Comparison of ENCODE assay signal across 8 mouse cellular contexts in the genomic region with DNA sequence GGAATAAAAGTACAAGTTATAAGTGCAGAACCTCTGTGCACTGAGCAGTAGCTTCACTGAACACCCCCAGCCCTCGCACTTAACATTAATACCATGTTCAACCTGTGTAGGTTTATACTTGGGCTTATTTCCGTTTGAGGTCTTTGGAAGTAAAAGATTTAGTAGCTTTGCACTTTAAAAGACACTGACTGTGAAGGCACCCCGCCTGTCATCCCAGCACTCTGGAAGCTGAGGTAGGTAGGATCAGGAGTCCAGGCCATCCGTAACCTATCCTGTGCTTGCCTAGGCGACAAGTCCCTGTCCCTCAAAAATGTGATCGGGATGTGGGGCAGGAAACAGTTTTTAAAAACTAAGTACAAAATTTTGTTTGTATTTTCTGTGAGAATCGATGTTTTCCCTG. TPM values are rescaled to one million over a fixed set of nuclear protein-coding genes. Genes with fewer than 3 reads are reported as not detected.
DNase-seq lines count a peak whose midpoint lies in the region; ATAC-seq and TF ChIP-seq lines count a peak whose summit lies in the region.
"Had no signal": no experiment of that assay in that cellular context is flagged by ENCODE, and none has a peak within 500 bp of the region (broad histone marks: within the 10 kb centered on the region; RNA-seq: fewer than 3 reads in every experiment).

No protein-coding gene starts in this region.

- DNase-seq in neural tube, embryonic 11.5 days (ENCODE audit: low spot score), result no peak
- DNase-seq in neural tube, embryonic 10.5 days (ENCODE audit: extremely low spot score, low spot score), result no peak
- no peak for DNase-seq in limb, embryonic 14.5 days (ENCODE audit: low spot score)
- DNase-seq in yolk sac, embryonic 10.5 days (ENCODE audit: low spot score), result no peak
- no peak for DNase-seq in spleen, adult 18-20 months
- DNase-seq: cerebellum, postnatal 36 days had no signal

- 60% methylated on average over 7 of the region's 7 CpGs for WGBS in neural tube, embryonic 11.5 days
- 56% methylated on average over 7 of the region's 7 CpGs for WGBS in forebrain, embryonic 13.5 days
- 54% methylated on average over 7 of the region's 7 CpGs for WGBS in limb, embryonic 14.5 days
- 46% methylated on average over 7 of the region's 7 CpGs for WGBS in stomach, embryonic 16.5 days

- TF ChIP-seq POLR2A in limb, embryonic 14.5 days (IDR thresholded peaks at IDR 0.05; ENCODE audit: borderline replicate concordance, extremely low read depth, insufficient read depth, insufficient read length), result no peak

- peaks cover 12% of the 10 kb centered on the region for H3K4me1 ChIP-seq in neural tube, embryonic 11.5 days (ENCODE audit: control insufficient read depth, insufficient read depth, low read length)
- H3K4me1 ChIP-seq in forebrain, embryonic 13.5 days, result peaks cover 23% of the 10 kb centered on the region
- peaks cover 15% of the 10 kb centered on the region for H3K4me1 ChIP-seq in limb, embryonic 14.5 days (ENCODE audit: control insufficient read depth, insufficient read depth, low read length)
- H3K4me1 ChIP-seq in stomach, embryonic 16.5 days (ENCODE audit: control insufficient read depth, insufficient read depth, low read length), result peaks cover 15% of the 10 kb centered on the region

- peak overlapping the region; percentile 66 for H3K4me2 ChIP-seq in neural tube, embryonic 11.5 days (ENCODE audit: low read depth)
- peak overlapping the region; percentile 80 for H3K4me2 ChIP-seq in forebrain, embryonic 13.5 days
- H3K4me2 ChIP-seq in limb, embryonic 14.5 days (replicated peaks; ENCODE audit: low read depth, low read length, severe bottlenecking), result peak overlapping the region; percentile 68
- peak overlapping the region; percentile 61 for H3K4me2 ChIP-seq in stomach, embryonic 16.5 days (ENCODE audit: low read depth, low read length)

- no peaks in the 10 kb centered on the region for H3K36me3 ChIP-seq in neural tube, embryonic 11.5 days (ENCODE audit: control insufficient read depth, insufficient read depth, low read length)
- peaks cover 10% of the 10 kb centered on the region for H3K36me3 ChIP-seq in forebrain, embryonic 13.5 days (ENCODE audit: poor library complexity, severe bottlenecking)
- H3K36me3 ChIP-seq in limb, embryonic 14.5 days (ENCODE audit: control insufficient read depth, insufficient read depth, low read length), result peaks cover 16% of the 10 kb centered on the region
- H3K36me3 ChIP-seq in stomach, embryonic 16.5 days (ENCODE audit: control insufficient read depth, insufficient read depth, low read length), result peaks cover 4% of the 10 kb centered on the region; the same call in 1 of the 2 replicates

- H3K9ac ChIP-seq in neural tube, embryonic 11.5 days (ENCODE audit: low read length), result no peak overlapping the region
- peak overlapping the region; percentile 95 for H3K9ac ChIP-seq in forebrain, embryonic 13.5 days
- peak overlapping the region; percentile 97 for H3K9ac ChIP-seq in limb, embryonic 14.5 days (ENCODE audit: low read depth, low read length, severe bottlenecking)
- H3K9ac ChIP-seq in stomach, embryonic 16.5 days (ENCODE audit: low read length), result peak overlapping the region; percentile 96

- no peak for ATAC-seq in neural tube, embryonic 11.5 days (ENCODE audit: insufficient read depth, low FRiP score, low TSS enrichment)
- no peak for ATAC-seq in forebrain, embryonic 13.5 days
- ATAC-seq in limb, embryonic 14.5 days (ENCODE audit: low FRiP score, low read depth), result no peak
- no peak for ATAC-seq in stomach, embryonic 16.5 days (ENCODE audit: insufficient read depth, low FRiP score)

- H3K4me3 ChIP-seq in neural tube, embryonic 11.5 days (ENCODE audit: low read depth, low read length), result peak overlapping the region; percentile 97
- peak overlapping the region; percentile 97 for H3K4me3 ChIP-seq in forebrain, embryonic 13.5 days
- peak overlapping the region; percentile 94 for H3K4me3 ChIP-seq in limb, embryonic 14.5 days (replicated peaks; ENCODE audit: low read length)
- peak overlapping the region; percentile 83 for H3K4me3 ChIP-seq in stomach, embryonic 16.5 days (replicated peaks; ENCODE audit: low read length)

- no peak overlapping the region for H3K27ac ChIP-seq in neural tube, embryonic 11.5 days (ENCODE audit: low read depth, low read length)
- H3K27ac ChIP-seq in forebrain, embryonic 13.5 days, result no peak overlapping the region
- no peak overlapping the region for H3K27ac ChIP-seq in limb, embryonic 14.5 days (replicated peaks; ENCODE audit: low read depth, low read length)
- H3K27ac ChIP-seq in stomach, embryonic 16.5 days (ENCODE audit: low read length), result no peak overlapping the region

- H3K9me3 ChIP-seq in neural tube, embryonic 11.5 days (ENCODE audit: control insufficient read depth, low read length), result no peaks in the 10 kb centered on the region
- H3K9me3 ChIP-seq in forebrain, embryonic 13.5 days (replicated peaks), result no peaks in the 10 kb centered on the region
- H3K9me3 ChIP-seq in limb, embryonic 14.5 days (ENCODE audit: control insufficient read depth, low read length), result no peaks in the 10 kb centered on the region
- H3K9me3 ChIP-seq in stomach, embryonic 16.5 days (replicated peaks; ENCODE audit: control insufficient read depth, low read length), result no peaks in the 10 kb centered on the region

- no peaks in the 10 kb centered on the region for H3K27me3 ChIP-seq in neural tube, embryonic 11.5 days (ENCODE audit: control insufficient read depth, insufficient read depth, low read length)
- no peaks in the 10 kb centered on the region for H3K27me3 ChIP-seq in forebrain, embryonic 13.5 days
- no peaks in the 10 kb centered on the region for H3K27me3 ChIP-seq in limb, embryonic 14.5 days (ENCODE audit: control insufficient read depth, insufficient read depth, low read length)
- H3K27me3 ChIP-seq in stomach, embryonic 16.5 days (ENCODE audit: control insufficient read depth, insufficient read depth, low read length), result no peaks in the 10 kb centered on the region

RNA-seq across cellular contexts. Expression of a gene that starts 1.4 kb away (rescaled TPM):
- polyA plus RNA-seq in neural tube, embryonic 11.5 days (2014; fragmentation: Nextera tagmentation; extraction: Ambion mirVana), result 104 and 110 TPM in 2 replicates
- 84.1 and 87.4 TPM in 2 replicates for polyA plus RNA-seq in forebrain, embryonic 13.5 days (2015; fragmentation: Nextera tagmentation; extraction: Ambion mirVana)
- polyA plus RNA-seq in limb, embryonic 14.5 days (2012; rRNA removed), result 35.5 and 44.7 TPM in 2 replicates
- polyA plus RNA-seq in limb, embryonic 14.5 days (2014; fragmentation: Nextera tagmentation; extraction: Ambion mirVana), result 85.0 and 93.7 TPM in 2 replicates
- 68.7 and 78.0 TPM in 2 replicates for polyA plus RNA-seq in stomach, embryonic 16.5 days (2015; fragmentation: Nextera tagmentation; extraction: Ambion mirVana)

RNA-seq across cellular contexts. Expression of a gene that starts 17.3 kb away (rescaled TPM):
- 0.34 and 0.45 TPM in 2 replicates for polyA plus RNA-seq in neural tube, embryonic 11.5 days (2014; fragmentation: Nextera tagmentation; extraction: Ambion mirVana)
- polyA plus RNA-seq in forebrain, embryonic 13.5 days (2015; fragmentation: Nextera tagmentation; extraction: Ambion mirVana), result 0.46 and 1.1 TPM in 2 replicates
- polyA plus RNA-seq in limb, embryonic 14.5 days (2012; rRNA removed), result 0.77 and 0.79 TPM in 2 replicates
- polyA plus RNA-seq in limb, embryonic 14.5 days (2014; fragmentation: Nextera tagmentation; extraction: Ambion mirVana), result 0.29 and 0.68 TPM in 2 replicates
- polyA plus RNA-seq in stomach, embryonic 16.5 days (2015; fragmentation: Nextera tagmentation; extraction: Ambion mirVana), result 0.57 and 0.75 TPM in 2 replicates

RNA-seq across cellular contexts. Expression of a gene that starts 58.8 kb away (rescaled TPM):
- 0.39 and 0.69 TPM in 2 replicates for polyA plus RNA-seq in neural tube, embryonic 11.5 days (2014; fragmentation: Nextera tagmentation; extraction: Ambion mirVana)
- polyA plus RNA-seq in forebrain, embryonic 13.5 days (2015; fragmentation: Nextera tagmentation; extraction: Ambion mirVana), result 0.39 and 0.47 TPM in 2 replicates
- not detected in 2 replicates for polyA plus RNA-seq in limb, embryonic 14.5 days (2012; rRNA removed)
- 0.45 and 0.64 TPM in 2 replicates for polyA plus RNA-seq in limb, embryonic 14.5 days (2014; fragmentation: Nextera tagmentation; extraction: Ambion mirVana)
- 0.23 and 0.25 TPM in 2 replicates for polyA plus RNA-seq in stomach, embryonic 16.5 days (2015; fragmentation: Nextera tagmentation; extraction: Ambion mirVana)
